Mouse (Mus musculus): Measurements from ENCODE around the gene Unc13a. TPM values are rescaled to one million over a fixed set of nuclear protein-coding genes. Genes with fewer than 3 reads are reported as not detected.

Unc13a gene
- polyA plus RNA-seq, 1 experiment from 2014 or later: 1.1 TPM

GRCm38 (mm10) chr8:71601939-71602665, 69.5 kb downstream of the Unc13a start:
- peaks cover 14% of the 10 kb centered on the region for H3K27me3 ChIP-seq (replicated peaks)
- 5% methylated on average over 65 of the region's 65 CpGs for WGBS
- H3K36me3 ChIP-seq: no peaks in the 10 kb centered on the region
- no peaks in the 10 kb centered on the region for H3K9me3 ChIP-seq
- H3K4me2 ChIP-seq: peak overlapping the region; percentile 85
- H3K4me3 ChIP-seq (replicated peaks): peak overlapping the region; percentile 38
- peaks cover 18% of the 10 kb centered on the region for H3K4me1 ChIP-seq
- no peak overlapping the region for H3K9ac ChIP-seq
- H3K27ac ChIP-seq: no peak overlapping the region
- peak; percentile 3 for ATAC-seq (ENCODE audit: insufficient read depth, low FRiP score, low read depth)

- ATAC-seq (ENCODE audit: insufficient read depth, low FRiP score, low read depth): no peak
- H3K27me3 ChIP-seq (replicated peaks): peaks cover 14% of the 10 kb centered on the region
- WGBS: 89% methylated on average over 5 of the region's 5 CpGs
- no peak overlapping the region for H3K4me2 ChIP-seq
- no peaks in the 10 kb centered on the region for H3K36me3 ChIP-seq
- H3K9me3 ChIP-seq: no peaks in the 10 kb centered on the region
- no peak overlapping the region for H3K4me3 ChIP-seq (replicated peaks)
- peaks cover 24% of the 10 kb centered on the region for H3K4me1 ChIP-seq
- H3K27ac ChIP-seq: no peak overlapping the region
- no peak overlapping the region for H3K9ac ChIP-seq
These were observed 72.7 kb downstream of the Unc13a start for GRCm38 (mm10) chr8:71598841-71599240.

DNA sequence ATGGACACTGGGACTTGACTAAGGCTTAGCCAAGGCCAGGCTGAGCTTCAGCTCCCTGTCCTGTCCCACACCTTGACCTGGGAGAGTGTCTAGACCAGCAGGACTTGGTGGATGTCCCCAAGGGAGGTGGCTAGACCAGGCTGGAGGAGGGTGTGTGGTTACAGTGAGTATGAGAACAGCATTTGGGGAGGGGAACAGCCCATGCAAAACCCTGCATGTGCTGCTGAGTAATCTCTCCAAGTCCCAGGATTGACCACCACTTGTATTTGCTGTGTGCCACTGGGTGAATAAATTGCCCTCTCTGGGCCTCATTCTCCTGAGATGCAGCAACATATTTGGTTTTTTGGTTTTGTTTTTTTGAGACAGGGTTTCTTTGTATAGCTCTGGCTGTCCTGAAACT, 73.2 kb downstream of the Unc13a start:
- no peaks in the 10 kb centered on the region for H3K36me3 ChIP-seq

GRCm38 (mm10) chr8:71597451-71597850, 74.1 kb downstream of the Unc13a start, which contains the start of gene Fam129c:
Gene Fam129c, plus strand, starts transcription at chr8:71597648.
- H3K27me3 ChIP-seq (replicated peaks): peaks cover 10% of the 10 kb centered on the region
- H3K9ac ChIP-seq: no peak within 1 kb of the TSS
- H3K4me1 ChIP-seq: peaks cover 25% of the 10 kb centered on the region
- ATAC-seq (ENCODE audit: insufficient read depth, low FRiP score, low read depth): no peak
- no peaks in the 10 kb centered on the region for H3K9me3 ChIP-seq
- no peak within 1 kb of the TSS for H3K4me2 ChIP-seq
- no peaks in the 10 kb centered on the region for H3K36me3 ChIP-seq
- H3K4me3 ChIP-seq (replicated peaks): no peak within 1 kb of the TSS
- no peak within 1 kb of the TSS for H3K27ac ChIP-seq
- 82% methylated on average over 3 of the region's 3 CpGs for WGBS

More for the DNA sequence above, 73.2 kb downstream of the Unc13a start:
- peaks cover 14% of the 10 kb centered on the region for H3K27me3 ChIP-seq (replicated peaks)
- H3K9ac ChIP-seq: no peak overlapping the region
- H3K4me2 ChIP-seq: no peak overlapping the region
- no peak overlapping the region for H3K4me3 ChIP-seq (replicated peaks)
- no peak for ATAC-seq (ENCODE audit: insufficient read depth, low FRiP score, low read depth)
- peaks cover 25% of the 10 kb centered on the region for H3K4me1 ChIP-seq
- no peak overlapping the region for H3K27ac ChIP-seq
- H3K9me3 ChIP-seq: no peaks in the 10 kb centered on the region

DNA sequence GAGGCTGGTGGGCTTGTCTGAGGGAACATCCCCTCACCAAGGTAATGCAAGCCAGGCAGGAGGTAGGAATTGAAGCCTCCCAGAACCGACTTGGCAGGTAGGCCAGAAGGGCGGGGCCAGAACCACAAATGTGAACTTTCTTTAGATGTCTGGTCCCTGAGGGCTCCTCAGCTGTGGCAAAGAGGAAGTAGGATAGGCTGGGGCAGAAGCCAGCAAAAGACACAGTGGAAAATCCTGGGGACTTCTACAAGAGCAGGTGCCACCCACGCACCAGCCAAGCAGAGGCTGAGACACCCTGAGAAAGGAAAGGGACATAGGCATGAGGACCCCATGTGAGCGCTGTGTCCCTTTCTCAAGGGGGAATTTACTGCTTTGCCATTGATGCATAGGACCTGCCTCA, 74.8 kb downstream of the Unc13a start:
- Histone ChIP-seq H3K36me3 (no peaks in the 10 kb centered on the region), H3K9ac (no peak overlapping the region), H3K4me3 (replicated peaks) (no peak overlapping the region), H3K4me1 (peaks cover 19% of the 10 kb centered on the region), H3K27ac (no peak overlapping the region), H3K27me3 (replicated peaks) (peaks cover 4% of the 10 kb centered on the region), H3K4me2 (no peak overlapping the region), H3K9me3 (no peaks in the 10 kb centered on the region)
- 77% methylated on average over 4 of the region's 4 CpGs for WGBS
- no peak for ATAC-seq (ENCODE audit: insufficient read depth, low FRiP score, low read depth)

DNA sequence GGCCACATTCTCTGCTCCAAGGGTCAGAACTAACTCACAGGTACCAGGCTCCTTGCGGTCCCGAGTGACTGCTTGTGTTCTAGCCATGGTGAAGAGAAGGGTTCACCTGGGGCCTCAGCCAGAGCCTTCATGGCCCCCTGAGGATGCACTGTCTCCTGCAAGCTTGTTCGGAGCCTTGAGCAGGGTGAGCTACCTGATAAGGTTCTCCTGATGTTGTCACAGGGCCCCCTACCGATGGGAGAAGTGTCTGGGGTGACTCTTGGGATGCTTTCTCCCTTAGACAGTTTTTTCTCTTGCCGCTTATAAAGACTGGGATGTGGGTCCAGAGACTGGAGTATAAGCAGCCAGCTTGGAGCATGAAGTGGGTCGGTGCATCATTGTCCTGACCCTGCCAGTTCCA, 75.2 kb downstream of the Unc13a start:
- Histone ChIP-seq H3K9ac (no peak overlapping the region), H3K4me2 (no peak overlapping the region)
- WGBS: 52% methylated on average over 6 of the region's 6 CpGs

DNA sequence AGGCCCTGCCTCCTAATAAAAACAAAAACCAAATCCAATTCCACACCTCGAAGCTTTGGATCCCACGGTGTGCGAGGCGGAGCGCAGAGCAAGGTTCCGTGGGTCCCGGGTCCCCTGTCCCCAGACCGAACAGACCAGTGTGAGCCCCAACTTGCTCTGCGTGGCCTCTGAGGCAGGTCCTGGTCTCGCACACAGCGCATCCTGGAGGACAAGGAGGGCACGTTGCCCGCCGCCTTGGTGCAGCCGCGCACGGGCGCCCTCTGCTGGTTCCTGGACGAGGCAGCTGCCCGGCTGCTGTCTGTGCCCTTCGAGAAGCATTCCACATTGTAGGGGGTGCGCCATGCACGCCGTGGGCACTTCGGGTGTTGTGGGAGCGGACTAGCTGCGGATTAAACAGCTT, 75.7 kb downstream of the Unc13a start:
- WGBS: 9% methylated on average over 27 of the region's 27 CpGs
- Histone ChIP-seq H3K36me3 (no peaks in the 10 kb centered on the region), H3K4me2 (no peak overlapping the region), H3K4me3 (replicated peaks) (no peak overlapping the region), H3K27ac (no peak overlapping the region), H3K4me1 (peaks cover 23% of the 10 kb centered on the region), H3K9ac (no peak overlapping the region), H3K9me3 (no peaks in the 10 kb centered on the region), H3K27me3 (replicated peaks) (no peaks in the 10 kb centered on the region)
- ATAC-seq (ENCODE audit: insufficient read depth, low FRiP score, low read depth): peak; percentile 9; the same call in 1 of the 2 replicates

More for the DNA sequence above, 75.2 kb downstream of the Unc13a start:
- Histone ChIP-seq H3K27me3 (replicated peaks) (peaks cover under 1% of the 10 kb centered on the region; the same call in 1 of the 2 replicates), H3K4me1 (peaks cover 18% of the 10 kb centered on the region), H3K9me3 (no peaks in the 10 kb centered on the region), H3K36me3 (no peaks in the 10 kb centered on the region), H3K4me3 (replicated peaks) (no peak overlapping the region), H3K27ac (no peak overlapping the region)
- no peak for ATAC-seq (ENCODE audit: insufficient read depth, low FRiP score, low read depth)

DNA sequence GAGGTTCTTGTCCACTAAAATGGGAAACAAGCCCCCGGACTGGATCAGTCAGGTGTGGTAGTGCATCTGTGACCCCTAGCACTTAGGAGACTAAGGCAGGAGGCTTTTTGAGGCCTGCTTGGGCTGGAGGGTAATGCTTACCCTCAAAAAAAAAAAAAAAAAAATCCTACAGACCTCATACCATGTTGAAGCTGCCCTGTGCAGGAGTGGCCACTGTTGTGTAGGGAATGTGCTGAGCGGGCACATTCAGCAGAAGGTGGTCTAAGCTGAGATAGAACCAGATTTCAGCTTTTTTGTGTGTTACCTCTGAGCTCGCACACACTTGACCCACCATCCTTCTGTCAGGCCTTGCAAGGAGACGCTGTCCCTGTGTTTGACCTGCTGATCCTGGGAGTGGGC, 77.2 kb downstream of the Unc13a start:
- Histone ChIP-seq H3K4me2 (no peak overlapping the region), H3K27me3 (replicated peaks) (no peaks in the 10 kb centered on the region), H3K4me3 (replicated peaks) (no peak overlapping the region), H3K9me3 (no peaks in the 10 kb centered on the region), H3K27ac (no peak overlapping the region), H3K9ac (no peak overlapping the region), H3K4me1 (peaks cover 26% of the 10 kb centered on the region), H3K36me3 (no peaks in the 10 kb centered on the region)
- WGBS: 90% methylated on average over 4 of the region's 4 CpGs
- no peak for ATAC-seq (ENCODE audit: insufficient read depth, low FRiP score, low read depth)

DNA sequence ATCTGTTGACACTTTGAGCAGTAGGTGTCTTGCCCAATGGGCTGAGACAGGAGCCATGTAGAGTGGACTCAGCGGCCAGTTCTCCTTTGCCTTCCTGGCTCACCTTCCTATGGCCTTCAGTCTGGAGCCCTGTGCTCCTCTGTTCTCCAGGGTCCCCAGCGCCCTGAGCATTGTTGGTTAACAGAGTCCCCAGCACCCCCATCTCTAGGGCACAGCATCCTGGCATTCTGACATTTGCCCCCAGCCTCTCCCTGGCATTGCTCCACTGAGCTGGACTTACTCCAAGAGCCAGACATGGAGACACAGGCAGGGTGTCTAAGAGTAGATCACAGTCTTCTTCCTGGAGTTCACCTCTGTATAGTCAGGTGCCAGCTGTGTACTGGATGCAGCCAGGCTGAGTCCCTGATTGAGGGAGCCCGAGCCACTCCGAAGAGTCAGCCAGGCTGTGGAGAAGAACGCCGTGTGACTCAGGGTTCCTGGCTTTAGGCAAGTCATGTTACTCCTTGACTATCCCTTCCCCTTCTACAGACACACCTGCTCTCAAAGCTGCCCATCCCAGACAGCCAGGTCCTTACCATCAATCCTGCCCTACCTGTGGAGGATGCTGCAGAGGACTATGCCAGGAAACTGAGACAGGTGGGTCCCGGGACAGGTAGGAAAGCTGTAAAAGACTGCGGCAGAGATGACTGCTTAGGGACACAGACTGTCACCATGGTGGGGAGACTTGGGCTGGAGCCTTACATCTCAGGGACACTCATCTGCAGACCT, 77.8 kb downstream of the Unc13a start:
- H3K4me2 ChIP-seq: peak overlapping the region; percentile 88; the same call in 1 of the 2 replicates
- WGBS: 90% methylated on average over 8 of the region's 8 CpGs
- no peaks in the 10 kb centered on the region for H3K9me3 ChIP-seq
- H3K36me3 ChIP-seq: no peaks in the 10 kb centered on the region
- no peak for ATAC-seq (ENCODE audit: insufficient read depth, low FRiP score, low read depth)
- H3K27ac ChIP-seq: no peak overlapping the region
- H3K4me3 ChIP-seq (replicated peaks): no peak overlapping the region
- no peak overlapping the region for H3K9ac ChIP-seq
- peaks cover 26% of the 10 kb centered on the region for H3K4me1 ChIP-seq
- H3K27me3 ChIP-seq (replicated peaks): no peaks in the 10 kb centered on the region

GRCm38 (mm10) chr8:71592374-71593170, 79.0 kb downstream of the Unc13a start:
- H3K27ac ChIP-seq: peak overlapping the region; percentile 97
- peak overlapping the region; percentile 82 for H3K9ac ChIP-seq
- H3K36me3 ChIP-seq: no peaks in the 10 kb centered on the region
- peak; percentile 58 for ATAC-seq (ENCODE audit: insufficient read depth, low FRiP score, low read depth)
- WGBS: 5% methylated on average over 54 of the region's 60 CpGs
- H3K4me3 ChIP-seq (replicated peaks): peak overlapping the region; percentile 73
- no peaks in the 10 kb centered on the region for H3K9me3 ChIP-seq
- peak overlapping the region; percentile 88 for H3K4me2 ChIP-seq
- H3K4me1 ChIP-seq: peaks cover 26% of the 10 kb centered on the region
- no peaks in the 10 kb centered on the region for H3K27me3 ChIP-seq (replicated peaks)

DNA sequence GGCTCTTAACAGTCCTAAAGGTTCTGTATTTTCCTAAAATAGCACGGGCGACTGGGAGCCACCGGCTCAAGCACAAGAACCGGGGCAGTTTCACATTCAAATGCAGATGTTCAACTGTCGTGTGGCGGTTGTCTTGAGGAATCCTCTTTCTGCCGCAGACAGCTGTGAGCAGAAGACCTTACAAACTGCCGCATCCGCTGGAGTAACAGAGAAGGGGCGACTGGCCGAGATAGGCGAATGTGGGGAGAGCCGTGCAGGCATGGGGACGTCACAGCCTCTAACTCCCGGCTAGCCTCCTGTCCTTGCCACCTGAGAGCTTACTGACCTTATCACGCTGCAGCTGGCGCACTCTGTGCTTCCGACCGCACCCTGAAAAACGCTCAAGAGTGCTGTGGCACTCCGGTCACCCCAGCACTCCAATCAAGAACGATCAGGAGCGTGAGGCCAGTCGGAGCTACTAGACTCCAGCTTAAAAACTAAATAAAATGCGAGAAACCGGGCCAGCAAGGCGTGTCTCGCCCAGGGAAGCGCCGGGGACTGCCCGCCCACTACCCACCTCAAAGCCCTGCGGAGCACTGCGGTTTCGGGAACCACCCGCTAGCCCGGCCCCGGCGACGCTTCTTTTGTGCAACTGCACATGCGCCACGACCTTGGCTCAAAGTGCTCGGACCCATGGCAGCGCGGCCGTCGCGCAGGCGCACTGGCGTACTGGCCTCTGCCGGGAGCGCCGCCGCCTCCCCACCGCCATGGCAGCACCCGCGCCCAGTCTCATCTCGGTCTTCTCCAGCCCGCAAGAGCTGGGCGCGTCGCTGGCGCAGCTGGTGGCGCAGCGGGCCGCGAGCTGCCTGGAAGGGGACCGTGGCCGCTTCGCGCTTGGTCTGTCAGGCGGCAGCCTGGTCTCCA, 79.8 kb downstream of the Unc13a start, which contains the start of gene Pgls:
Gene Pgls, plus strand, starts transcription at position 706 of the 903 bp plus-strand sequence.
- Histone ChIP-seq H3K4me1 (peaks cover 26% of the 10 kb centered on the region), H3K9me3 (no peaks in the 10 kb centered on the region), H3K4me2 (peak within 1 kb of the TSS; percentile 88), H3K4me3 (replicated peaks) (peak within 1 kb of the TSS; percentile 73), H3K27ac (peak within 1 kb of the TSS; percentile 97), H3K9ac (peak within 1 kb of the TSS; percentile 82), H3K36me3 (no peaks in the 10 kb centered on the region), H3K27me3 (replicated peaks) (no peaks in the 10 kb centered on the region)
- WGBS: under 1% methylated on average over 71 of the region's 71 CpGs
- peak; percentile 85 for ATAC-seq (ENCODE audit: insufficient read depth, low FRiP score, low read depth)
